Mouse (Mus musculus) cerebellum, adult 2 months (tissue): Measurements from ENCODE around the gene Frem1. TPM values are rescaled to one million over a fixed set of nuclear protein-coding genes. Genes with fewer than 3 reads are reported as not detected.

ENCODE experiments used
- DNase-seq, 2 experiments: peaks; one replicate each; pipeline ENCODE4 v3.0.0; 2021
- H3K27ac ChIP-seq: fragments of 200-500 bp; 2 replicates; pipeline ENCODE4 v1.5.1; 2012; ENCODE audit warnings: low read length, control low read depth, inconsistent platforms; ENCODE audit not compliant: insufficient read depth
- H3K27me3 ChIP-seq: fragments of 200-500 bp; 2 replicates; pipeline ENCODE4 v1.6.1; 2012; ENCODE audit warnings: inconsistent platforms, mild to moderate bottlenecking, low read length, moderate library complexity; ENCODE audit not compliant: control insufficient read depth, insufficient read depth
- H3K4me1 ChIP-seq: fragments of 200-500 bp; 2 replicates; pipeline ENCODE4 v1.6.1; 2011; ENCODE audit warnings: low read length; ENCODE audit not compliant: control insufficient read depth, insufficient read depth
- H3K4me3 ChIP-seq: fragments of 200-500 bp; replicated peaks from 2 replicates; pipeline ENCODE3; 2011; ENCODE audit warnings: mild to moderate bottlenecking, low read depth, low read length, control low read depth; ENCODE audit not compliant: insufficient read depth
- CTCF ChIP-seq: fragments of 200-500 bp; IDR thresholded peaks from 2 replicates; pipeline ENCODE4 v1.5.1; 2011; ENCODE audit warnings: low read depth, mild to moderate bottlenecking, control low read depth, low read length, moderate library complexity, borderline replicate concordance; ENCODE audit not compliant: insufficient read depth
- POLR2A ChIP-seq: fragments of 200-500 bp; IDR thresholded peaks from 2 replicates; pipeline ENCODE4 v1.6.1; 2011; ENCODE audit warnings: low read length, control low read depth, borderline replicate concordance; ENCODE audit not compliant: insufficient read depth
- WGBS: fragments of 180-500 bp; shearing (Covaris S2); methylation state at CpG from one replicate; pipeline ENCODE4 v1.1.7; 2018; 5-methylcytosine and 5-hydroxymethylcytosine counted together
- polyA plus RNA-seq: library from polyadenylated mRNA; depleted of rRNA; stranded (reverse); fragments of >200 nt; gene quantifications from 2 replicates; pipeline ENCODE4 v1.2.3, GENCODE M21; 2012

Gene Frem1
- polyA plus RNA-seq, 1 experiment = 3.4 TPM

GRCm38 (mm10) chr4:82916678-82917050 is 135.5 kb downstream of the Frem1 start:
- 27% methylated on average over 5 of the region's 5 CpGs for WGBS
- H3K4me1 ChIP-seq = no peaks in the 10 kb centered on the region
- no peaks in the 10 kb centered on the region for H3K27me3 ChIP-seq
- H3K27ac ChIP-seq = no peak overlapping the region
- peak overlapping the region; percentile 51 for H3K4me3 ChIP-seq
- TF ChIP-seq POLR2A (no peak), CTCF (no peak)
- no peak for DNase-seq

- WGBS = 17% methylated on average over 14 of the region's 14 CpGs
- no peak for TF ChIP-seq POLR2A
- TF ChIP-seq CTCF = no peak
- Histone ChIP-seq H3K4me1 (no peaks in the 10 kb centered on the region), H3K27me3 (no peaks in the 10 kb centered on the region), H3K4me3 (peak overlapping the region; percentile 51), H3K27ac (no peak overlapping the region)
- DNase-seq = peak in 1 of 2 experiments; percentile 18
Measured at GRCm38 (mm10) chr4:82916003-82916677, 136.0 kb downstream of the Frem1 start.

- 34% methylated on average over 7 of the region's 7 CpGs for WGBS
- no peak for DNase-seq
- Histone ChIP-seq H3K4me3 (no peak overlapping the region), H3K27me3 (no peaks in the 10 kb centered on the region), H3K27ac (no peak overlapping the region), H3K4me1 (no peaks in the 10 kb centered on the region)
- no peak for TF ChIP-seq CTCF
- TF ChIP-seq POLR2A = no peak
Measured at GRCm38 (mm10) chr4:82915576-82915975, 136.6 kb downstream of the Frem1 start.

- WGBS = 76% methylated on average over 11 of the region's 11 CpGs
- H3K4me3 ChIP-seq = no peak overlapping the region
- DNase-seq = no peak
- H3K27ac ChIP-seq = no peak overlapping the region
- TF ChIP-seq POLR2A (no peak), CTCF (no peak)
- H3K4me1 ChIP-seq = no peaks in the 10 kb centered on the region
- H3K27me3 ChIP-seq = no peaks in the 10 kb centered on the region
Measured at GRCm38 (mm10) chr4:82914601-82915143, 137.5 kb downstream of the Frem1 start.

- no peaks in the 10 kb centered on the region for H3K4me1 ChIP-seq
- no peak overlapping the region for H3K4me3 ChIP-seq
- no peaks in the 10 kb centered on the region for H3K27me3 ChIP-seq
- WGBS = 96% methylated on average over 10 of the region's 10 CpGs
- TF ChIP-seq CTCF (no peak), POLR2A (no peak)
- H3K27ac ChIP-seq = no peak overlapping the region
- no peak for DNase-seq
Measured at GRCm38 (mm10) chr4:82895227-82895626, 156.9 kb downstream of the Frem1 start.

GRCm38 (mm10) chr4:82892247-82892646 is 159.9 kb downstream of the Frem1 start:
- no peak overlapping the region for H3K4me3 ChIP-seq
- H3K4me1 ChIP-seq = no peaks in the 10 kb centered on the region
- no peak for TF ChIP-seq POLR2A
- TF ChIP-seq CTCF = no peak
- DNase-seq = no peak
- H3K27me3 ChIP-seq = no peaks in the 10 kb centered on the region
- WGBS = 87% methylated on average over 5 of the region's 5 CpGs
- H3K27ac ChIP-seq = no peak overlapping the region

- Histone ChIP-seq H3K4me1 (no peaks in the 10 kb centered on the region), H3K27me3 (no peaks in the 10 kb centered on the region), H3K4me3 (no peak overlapping the region), H3K27ac (no peak overlapping the region)
- 87% methylated on average over 2 of the region's 2 CpGs for WGBS
- TF ChIP-seq POLR2A (no peak), CTCF (no peak)
- no peak for DNase-seq
Measured at GRCm38 (mm10) chr4:82891566-82891965, 160.6 kb downstream of the Frem1 start.

GRCm38 (mm10) chr4:82891049-82891448 is 161.1 kb downstream of the Frem1 start:
- Histone ChIP-seq H3K27ac (no peak overlapping the region), H3K27me3 (no peaks in the 10 kb centered on the region), H3K4me1 (no peaks in the 10 kb centered on the region), H3K4me3 (no peak overlapping the region)
- 33% methylated on average over 7 of the region's 7 CpGs for WGBS
- DNase-seq = no peak
- no peak for TF ChIP-seq CTCF
- no peak for TF ChIP-seq POLR2A
